Mouse (Mus musculus) cerebellum, adult 9-10 months (tissue): ENCODE results near the gene Grk3.

ENCODE experiments used
- DNase-seq: peaks from one replicate; pipeline ENCODE4 v3.0.0; 2022

Grk3 gene

GRCm38 (mm10) chr5:113006997-113007396 is 8.6 kb downstream of the Grk3 start:
- DNase-seq, result no peak

DNA sequence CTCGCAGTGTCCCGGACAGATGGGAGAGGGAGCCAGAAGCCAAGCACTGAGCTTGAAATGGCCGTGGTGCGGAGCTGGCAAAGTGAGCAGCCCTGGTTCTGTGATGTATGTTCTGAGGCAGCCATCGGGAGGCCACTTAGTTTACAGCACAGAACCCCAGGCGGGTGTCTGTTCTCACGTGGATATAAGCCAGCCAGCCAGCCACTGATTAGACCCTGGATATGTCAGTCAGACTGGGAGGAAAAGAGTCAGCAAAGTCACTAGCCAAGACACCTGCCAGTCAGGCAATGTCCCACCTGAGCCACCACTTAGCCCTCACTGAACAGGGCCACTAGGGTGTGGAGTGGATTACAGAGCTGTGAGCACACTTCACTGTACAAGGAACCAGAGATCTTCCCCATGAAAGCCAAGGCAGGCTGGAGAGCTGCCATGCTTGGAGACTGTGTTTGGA is 9.6 kb downstream of the Grk3 start:
- DNase-seq, result peak; percentile 65

DNA sequence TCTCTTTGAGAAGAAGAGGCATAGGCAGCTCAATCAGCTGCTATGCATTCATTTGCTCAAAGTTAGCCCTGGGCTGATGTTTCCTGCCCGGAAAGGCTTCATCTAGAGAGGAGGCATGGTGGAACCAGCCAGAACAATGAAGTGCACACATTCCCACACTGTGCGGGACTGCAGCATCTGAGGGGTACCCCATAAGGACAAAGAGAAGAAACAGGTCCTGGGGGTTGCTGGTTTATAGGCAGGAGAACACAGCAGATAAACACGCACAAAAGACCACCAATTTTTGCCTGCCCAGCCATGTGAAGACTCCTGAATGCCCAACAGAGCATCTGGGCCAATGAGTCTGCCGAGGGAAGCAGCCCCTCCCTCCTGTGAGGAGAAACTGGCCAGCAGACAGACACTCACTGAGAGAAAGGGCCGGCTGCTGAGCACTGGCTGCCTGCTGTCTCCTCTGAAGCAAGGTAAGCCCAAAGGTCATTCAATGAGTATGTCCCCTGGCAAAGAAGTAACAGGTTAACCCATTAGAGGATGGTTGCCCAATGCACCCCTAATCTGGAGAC is 12.7 kb downstream of the Grk3 start:
- no peak for DNase-seq

GRCm38 (mm10) chr5:112999227-112999626 is 16.4 kb downstream of the Grk3 start:
- no peak for DNase-seq

DNA sequence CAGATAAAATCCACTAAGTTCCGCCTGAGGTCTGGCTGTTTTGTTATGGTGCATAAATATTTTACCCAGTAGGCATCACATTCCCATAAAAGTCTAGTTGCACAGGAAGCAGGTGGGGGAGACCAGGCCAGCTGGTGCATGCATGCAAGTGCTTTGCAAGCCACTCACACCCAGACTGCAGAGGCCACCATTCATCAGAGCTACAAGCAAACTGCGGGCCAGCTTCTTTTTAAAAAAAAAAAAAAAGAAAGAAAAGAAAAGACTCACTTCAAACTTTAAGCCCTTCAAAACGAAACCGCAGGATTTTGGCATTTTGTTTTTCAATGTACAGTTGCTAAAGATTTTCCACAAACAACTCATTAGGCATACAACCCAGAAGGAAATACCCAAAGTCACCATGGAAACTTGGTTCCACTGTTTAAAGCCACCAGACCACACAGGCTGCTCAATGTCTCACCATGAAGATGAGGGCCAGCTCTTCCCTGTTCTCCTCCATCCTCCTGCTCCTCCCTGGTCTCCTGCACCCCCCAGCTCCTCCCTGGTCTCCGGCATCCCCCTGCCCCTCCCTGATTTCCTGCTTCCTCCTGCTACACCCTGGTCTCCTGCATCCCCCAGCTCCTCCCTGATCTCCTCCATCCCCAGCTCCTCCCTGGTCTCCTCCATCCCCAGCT is 17.9 kb downstream of the Grk3 start:
- DNase-seq, result no peak

DNA sequence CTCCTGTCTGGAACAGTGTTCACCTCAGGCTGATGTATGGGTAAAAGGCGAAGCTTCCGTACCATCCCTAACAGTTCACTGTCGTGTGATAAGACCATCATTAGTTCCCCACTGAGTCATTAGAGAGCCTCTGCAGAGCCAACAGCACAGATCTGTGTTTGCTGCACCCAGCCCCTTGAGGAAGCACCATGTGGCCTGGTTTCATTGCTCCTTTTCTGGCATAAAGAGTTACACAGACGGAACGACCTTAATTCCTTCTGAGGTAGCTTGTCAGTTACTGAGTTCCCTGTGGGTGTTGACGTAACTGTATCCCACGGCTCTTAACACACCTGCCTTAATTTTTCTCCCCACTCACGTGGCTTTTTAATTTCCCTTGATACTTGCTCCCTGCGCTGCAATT is 24.3 kb downstream of the Grk3 start:
- DNase-seq, result no peak

- DNase-seq, result no peak
These were observed 33.7 kb downstream of the Grk3 start for GRCm38 (mm10) chr5:112981931-112982330.

GRCm38 (mm10) chr5:112979710-112980109 is 35.9 kb downstream of the Grk3 start:
- no peak for DNase-seq

GRCm38 (mm10) chr5:112979195-112979594 is 36.4 kb downstream of the Grk3 start:
- no peak for DNase-seq

GRCm38 (mm10) chr5:112977089-112977488 is 38.5 kb downstream of the Grk3 start:
- DNase-seq, result no peak

- DNase-seq, result no peak
These were observed 42.0 kb downstream of the Grk3 start for GRCm38 (mm10) chr5:112973596-112973995.

GRCm38 (mm10) chr5:112972297-112972696 is 43.3 kb downstream of the Grk3 start:
- no peak for DNase-seq

DNA sequence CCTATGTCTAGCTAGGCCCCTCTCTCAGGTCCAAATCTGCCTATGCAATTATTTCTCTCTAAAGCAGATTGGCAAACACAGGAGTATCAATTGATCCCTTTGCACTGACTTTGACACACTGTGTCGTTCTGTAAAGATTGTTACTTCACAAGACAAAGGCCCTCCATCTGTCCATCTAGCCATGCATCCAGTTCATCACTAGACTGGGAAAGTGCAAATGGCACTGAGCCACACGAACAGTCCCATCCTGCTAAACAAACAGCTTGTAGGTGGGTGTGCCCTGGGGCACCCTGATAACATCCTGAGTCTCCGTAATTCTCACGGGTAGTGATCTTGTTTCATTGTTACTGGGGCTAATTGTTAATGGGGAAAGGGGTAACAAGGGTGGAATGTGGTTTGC is 52.1 kb downstream of the Grk3 start:
- DNase-seq, result no peak

GRCm38 (mm10) chr5:112962166-112962565 is 53.4 kb downstream of the Grk3 start:
- DNase-seq, result no peak

- DNase-seq, result no peak
These were observed 54.7 kb downstream of the Grk3 start for GRCm38 (mm10) chr5:112960911-112961310.

GRCm38 (mm10) chr5:112958293-112958692 is 57.3 kb downstream of the Grk3 start:
- no peak for DNase-seq

- DNase-seq, result no peak
These were observed 58.8 kb downstream of the Grk3 start for GRCm38 (mm10) chr5:112956841-112957240.

GRCm38 (mm10) chr5:112956368-112956767 is 59.2 kb downstream of the Grk3 start:
- no peak for DNase-seq

DNA sequence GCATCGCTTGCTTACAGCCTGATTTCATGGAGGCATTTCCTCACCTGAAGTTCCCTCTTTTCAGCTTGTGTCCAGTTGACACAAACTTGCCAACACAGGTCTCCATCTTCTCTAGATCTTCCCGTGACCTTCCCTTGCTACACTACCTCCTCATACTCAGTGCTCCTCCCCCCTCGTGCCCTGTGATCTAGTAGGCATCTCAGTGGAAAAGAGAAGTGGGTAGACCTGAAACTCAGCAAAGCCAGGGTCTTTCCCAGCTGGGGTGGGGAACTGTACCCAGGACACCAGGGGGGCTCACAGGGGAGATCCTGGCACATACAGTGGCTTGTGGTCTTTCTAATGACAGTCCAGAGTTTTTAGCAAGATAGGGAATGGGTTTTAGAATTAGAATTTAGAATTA is 64.7 kb downstream of the Grk3 start:
- DNase-seq, result no peak

- DNase-seq, result no peak
These were observed 69.7 kb downstream of the Grk3 start for GRCm38 (mm10) chr5:112945925-112946324.

DNA sequence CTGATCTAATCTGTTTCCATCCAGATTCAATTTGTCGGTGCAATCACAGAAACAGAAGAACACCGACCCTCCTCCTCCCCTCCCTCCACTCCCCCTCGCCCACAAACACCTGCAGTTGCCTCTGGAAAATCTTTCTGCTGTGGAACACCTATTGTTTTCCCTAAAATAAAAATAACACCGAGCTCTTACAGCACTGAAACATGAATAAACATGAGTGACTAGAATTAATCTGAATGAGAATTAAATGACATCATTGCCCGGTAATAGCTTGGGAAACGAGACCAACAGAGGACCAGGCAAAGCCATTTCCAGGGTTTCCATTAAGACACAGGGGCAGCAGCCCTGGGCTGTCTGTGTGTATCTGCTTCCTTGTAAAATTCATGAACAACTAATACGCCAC is 73.3 kb downstream of the Grk3 start:
- no peak for DNase-seq

DNA sequence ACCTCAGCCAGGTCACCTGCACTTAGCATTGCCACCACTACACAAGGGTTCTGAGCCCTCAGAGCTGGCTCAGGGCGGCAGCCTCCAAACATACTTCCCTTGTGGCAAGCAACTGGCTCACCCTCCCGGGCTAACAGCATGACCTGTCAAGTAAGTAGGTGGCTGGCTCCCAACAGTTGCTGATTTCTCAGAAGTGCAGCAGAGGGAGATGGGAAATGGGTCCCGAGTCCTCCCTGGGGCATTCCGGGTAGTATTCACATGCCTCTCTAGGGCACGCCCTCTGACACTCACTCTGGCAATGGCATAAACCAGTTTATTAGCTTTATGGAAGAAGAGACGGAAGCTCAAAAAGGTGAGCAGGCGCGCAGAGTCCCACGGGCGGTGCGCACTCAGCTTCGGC is 74.6 kb downstream of the Grk3 start:
- DNase-seq, result no peak

DNA sequence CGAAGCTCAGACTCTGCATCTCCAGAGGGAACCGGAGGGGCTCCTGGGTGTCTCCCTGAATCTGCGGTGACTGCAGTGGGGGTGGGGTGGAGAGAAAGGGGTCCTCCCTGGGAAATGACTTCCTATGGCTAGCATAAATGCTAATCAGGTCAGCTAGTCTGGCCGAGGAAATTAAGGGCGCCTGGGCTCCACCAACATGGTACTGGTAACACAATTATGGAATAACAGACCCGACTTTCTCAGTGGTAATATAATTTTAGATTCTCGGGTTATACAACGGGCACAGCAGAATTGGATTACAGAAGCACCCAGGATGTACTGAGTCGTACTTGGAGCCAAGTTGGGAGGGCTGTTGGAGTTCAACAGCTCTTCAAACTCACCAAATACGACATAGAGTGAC is 79.0 kb downstream of the Grk3 start:
- DNase-seq, result no peak

DNA sequence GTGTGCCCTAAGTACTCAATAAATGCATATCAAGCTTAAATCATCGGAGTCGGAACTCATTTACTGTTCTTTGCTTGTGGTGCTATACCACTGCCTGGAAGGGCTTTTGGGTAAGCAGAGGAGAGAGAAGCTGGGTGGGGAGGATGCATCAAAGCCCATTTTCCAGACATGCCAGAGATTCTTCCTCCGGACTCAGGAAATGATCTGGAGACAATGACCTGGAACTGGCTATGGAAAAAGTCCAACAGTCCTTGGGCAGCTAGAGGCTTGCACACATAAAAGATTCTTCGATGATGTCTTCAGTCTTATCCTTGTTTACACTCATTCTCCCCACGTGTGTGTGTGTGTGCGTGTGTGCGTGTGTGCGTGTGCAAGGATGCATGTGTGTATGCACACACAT is 80.2 kb downstream of the Grk3 start:
- DNase-seq, result no peak
